Mouse (Mus musculus): ENCODE data around the gene H2-Ab1.
"Not testable (repeated sequence)": the region's sequence is repeated elsewhere in the genome, so short reads cannot be mapped to it uniquely, and the experiment has no call there.

The H2-Ab1 gene

GRCm38 (mm10) chr17:34257594-34258375 lies at the start of gene H2-Ab1:
Gene H2-Ab1 (plus strand): TSS chr17:34257689.
- DNase-seq (ENCODE audit: low spot score): no peak

GRCm38 (mm10) chr17:34207866-34208265 lies 49.6 kb upstream of the H2-Ab1 start:
- no peak for DNase-seq (ENCODE audit: low spot score)

- no peak for DNase-seq (ENCODE audit: low spot score)
Observed at GRCm38 (mm10) chr17:34208421-34208820, 49.1 kb upstream of the H2-Ab1 start.

- DNase-seq (ENCODE audit: low spot score): no peak
Observed at GRCm38 (mm10) chr17:34209680-34210079, 47.8 kb upstream of the H2-Ab1 start.

- DNase-seq (ENCODE audit: low spot score): no peak
Observed at GRCm38 (mm10) chr17:34210599-34210998, 46.9 kb upstream of the H2-Ab1 start.

GRCm38 (mm10) chr17:34211746-34212365 lies 45.6 kb upstream of the H2-Ab1 start:
- no peak for DNase-seq (ENCODE audit: low spot score)

GRCm38 (mm10) chr17:34213936-34214335 lies 43.6 kb upstream of the H2-Ab1 start:
- DNase-seq (ENCODE audit: low spot score): no peak

GRCm38 (mm10) chr17:34215176-34215575 lies 42.3 kb upstream of the H2-Ab1 start:
- no peak for DNase-seq (ENCODE audit: low spot score)

- DNase-seq (ENCODE audit: low spot score): no peak
Observed at GRCm38 (mm10) chr17:34217216-34217928, 40.1 kb upstream of the H2-Ab1 start.

GRCm38 (mm10) chr17:34217986-34218385 lies 39.5 kb upstream of the H2-Ab1 start:
- no peak for DNase-seq (ENCODE audit: low spot score)

- no peak for DNase-seq (ENCODE audit: low spot score)
Observed at GRCm38 (mm10) chr17:34218675-34219074, 38.8 kb upstream of the H2-Ab1 start.

- DNase-seq (ENCODE audit: low spot score): not testable (repeated sequence)
Observed at GRCm38 (mm10) chr17:34219096-34219495, 38.4 kb upstream of the H2-Ab1 start.

- not testable (repeated sequence) for DNase-seq (ENCODE audit: low spot score)
Observed at GRCm38 (mm10) chr17:34219801-34220200, 37.7 kb upstream of the H2-Ab1 start.

- not testable (repeated sequence) for DNase-seq (ENCODE audit: low spot score)
Observed at GRCm38 (mm10) chr17:34220401-34220800, 37.1 kb upstream of the H2-Ab1 start.

GRCm38 (mm10) chr17:34224816-34225215 lies 32.7 kb upstream of the H2-Ab1 start:
- DNase-seq (ENCODE audit: low spot score): no peak

GRCm38 (mm10) chr17:34225426-34225825 lies 32.1 kb upstream of the H2-Ab1 start:
- DNase-seq (ENCODE audit: low spot score): no peak

GRCm38 (mm10) chr17:34225911-34226310 lies 31.6 kb upstream of the H2-Ab1 start:
- DNase-seq (ENCODE audit: low spot score): not testable (repeated sequence)

- DNase-seq (ENCODE audit: low spot score): not testable (repeated sequence)
Observed at GRCm38 (mm10) chr17:34230971-34231370, 26.5 kb upstream of the H2-Ab1 start.

- DNase-seq (ENCODE audit: low spot score): not testable (repeated sequence)
Observed at GRCm38 (mm10) chr17:34232021-34232420, 25.5 kb upstream of the H2-Ab1 start.

GRCm38 (mm10) chr17:34234926-34235325 lies 22.6 kb upstream of the H2-Ab1 start:
- DNase-seq (ENCODE audit: low spot score): no peak

GRCm38 (mm10) chr17:34236691-34237090 lies 20.8 kb upstream of the H2-Ab1 start:
- no peak for DNase-seq (ENCODE audit: low spot score)

- no peak for DNase-seq (ENCODE audit: low spot score)
Observed at GRCm38 (mm10) chr17:34237741-34238140, 19.7 kb upstream of the H2-Ab1 start.

GRCm38 (mm10) chr17:34238706-34239105 lies 18.8 kb upstream of the H2-Ab1 start, which contains the start of gene H2-Ob:
Gene H2-Ob (plus strand): TSS chr17:34238903.
- no peak for DNase-seq (ENCODE audit: low spot score)
